Mouse (Mus musculus) adrenal gland, postnatal 4 days (tissue): ENCODE data around the gene Slc38a2. TPM values are rescaled to one million over a fixed set of nuclear protein-coding genes. Genes with fewer than 3 reads are reported as not detected.

Experiments
- DNase-seq, 2 experiments: peaks; one replicate each; pipeline ENCODE4 v3.0.0; 2021 to 2022; ENCODE audit warnings: low spot score in 2 of 2, mixed read lengths in 2 of 2
- total RNA-seq, 2 experiments: library from RNA; stranded (reverse); gene quantifications; 2 replicates each; pipeline ENCODE4 v1.2.3; 2021

The Slc38a2 gene
- total RNA-seq, 2 experiments from 2014 or later = 121 to 123 TPM

DNA sequence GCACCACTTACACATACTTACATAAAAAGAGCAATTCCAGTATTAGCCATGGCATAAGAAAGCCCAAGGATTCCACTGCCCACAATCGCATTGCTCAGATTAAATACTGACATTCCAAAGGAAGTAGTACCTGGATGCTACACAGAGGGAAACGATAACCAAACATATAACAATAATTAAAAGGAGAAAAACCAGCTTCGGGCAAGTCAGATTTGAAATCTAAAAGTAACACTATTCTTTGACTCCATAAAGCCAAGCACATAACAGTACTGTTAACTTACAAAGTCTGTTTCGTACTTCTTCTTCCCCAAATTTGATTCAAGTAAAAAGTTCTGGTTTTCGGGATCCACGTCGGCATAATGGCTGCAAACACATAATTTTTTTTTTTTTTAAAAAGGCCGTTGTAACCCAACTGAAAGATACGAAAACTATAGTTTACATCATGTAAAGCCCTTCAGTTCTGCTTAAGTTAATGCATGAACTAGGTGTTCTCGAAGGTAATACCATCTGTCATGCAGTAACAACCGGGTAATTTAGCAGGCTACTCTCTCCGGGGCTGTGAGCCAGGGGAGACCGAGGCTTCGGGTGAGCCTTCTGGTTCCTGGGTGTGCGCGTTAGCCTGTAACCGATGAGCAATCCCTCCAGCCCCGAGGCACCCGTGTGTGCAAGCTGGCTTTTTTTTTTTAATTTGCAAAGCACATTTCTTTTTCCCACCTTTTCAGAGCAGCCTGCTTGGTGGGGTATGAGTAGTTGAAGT, 1.5 kb downstream of the Slc38a2 start:
- no peak for DNase-seq

DNA sequence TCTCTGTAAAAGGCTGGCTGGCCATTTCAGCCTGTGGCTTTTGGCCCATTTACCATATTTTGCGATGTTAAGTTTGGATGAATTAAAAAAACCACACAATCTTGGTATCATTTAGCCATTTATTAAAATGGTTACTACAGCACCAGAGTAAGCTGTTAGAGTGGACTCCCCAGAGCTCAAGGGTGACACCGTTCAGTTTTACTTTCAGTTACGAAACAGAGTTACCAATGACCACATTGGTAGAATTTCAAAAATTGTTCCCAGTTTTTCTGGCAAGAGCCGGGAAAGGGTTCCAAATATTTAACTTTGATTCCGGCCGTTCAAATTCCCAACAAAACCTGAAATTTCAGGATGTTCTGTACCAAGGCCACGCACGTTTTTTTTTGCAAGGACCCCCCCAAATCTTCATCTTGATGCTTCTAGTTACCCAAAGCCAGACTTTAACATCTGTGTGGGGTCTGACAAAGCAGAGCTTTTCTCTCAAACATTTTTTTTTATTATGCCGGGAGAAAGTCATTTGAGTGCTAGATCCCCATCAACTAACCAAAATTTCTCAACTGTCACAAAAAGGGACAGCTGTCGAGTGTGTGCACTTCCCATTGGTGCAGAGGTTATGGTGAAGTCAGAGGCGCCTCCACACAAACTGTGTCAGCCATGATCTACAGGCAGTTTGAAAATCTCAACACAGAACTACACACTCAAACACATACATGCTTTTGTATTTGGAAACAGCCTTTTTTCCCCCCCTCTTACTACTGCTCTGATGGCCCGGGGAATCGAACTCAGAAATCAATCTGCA, 2.8 kb downstream of the Slc38a2 start:
- DNase-seq = no peak

DNA sequence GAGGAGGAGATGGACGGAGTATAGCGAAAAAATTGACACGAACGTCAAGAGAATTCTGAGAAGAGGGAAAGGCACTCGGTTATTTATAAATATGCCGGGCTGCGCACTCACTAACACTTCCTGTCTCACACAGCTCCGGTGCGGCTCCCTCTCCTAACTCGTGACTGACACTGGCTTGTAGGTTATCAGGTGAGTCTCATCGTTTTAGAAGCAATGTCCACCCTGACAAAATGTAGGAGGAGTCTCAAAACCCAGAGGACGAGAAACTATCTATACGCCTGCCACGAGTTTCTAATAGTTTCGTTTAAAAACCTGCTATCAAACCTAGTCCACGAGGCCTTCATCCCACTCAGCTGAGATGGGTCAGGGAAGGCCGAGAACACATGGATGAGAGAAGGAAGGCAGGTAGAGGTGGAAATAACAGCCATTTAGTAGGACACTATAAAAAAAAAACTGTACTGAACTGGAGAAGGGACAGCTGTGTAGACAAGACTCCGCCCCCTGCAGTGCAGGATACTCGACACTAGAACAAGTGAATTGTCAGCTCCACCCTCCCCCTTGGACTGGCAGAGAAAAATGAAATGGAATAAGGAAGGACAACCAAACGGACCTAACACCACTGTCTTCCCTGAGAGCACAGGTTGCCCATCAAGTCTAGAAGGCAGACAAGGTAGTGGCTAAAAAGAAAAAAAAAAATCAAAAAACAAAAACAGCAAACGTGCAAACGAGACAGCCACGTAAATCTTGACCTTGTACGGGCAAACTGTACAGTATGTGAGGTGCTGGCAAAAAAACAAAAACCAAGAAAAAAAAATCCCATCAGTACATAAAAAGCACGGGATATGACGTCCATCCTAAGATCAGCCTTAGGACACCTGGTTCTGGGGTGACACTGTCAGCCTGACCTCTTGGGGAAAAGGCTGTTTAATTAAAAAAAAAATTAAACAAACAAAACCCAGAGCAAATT, 3.8 kb downstream of the Slc38a2 start:
- no peak for DNase-seq

DNA sequence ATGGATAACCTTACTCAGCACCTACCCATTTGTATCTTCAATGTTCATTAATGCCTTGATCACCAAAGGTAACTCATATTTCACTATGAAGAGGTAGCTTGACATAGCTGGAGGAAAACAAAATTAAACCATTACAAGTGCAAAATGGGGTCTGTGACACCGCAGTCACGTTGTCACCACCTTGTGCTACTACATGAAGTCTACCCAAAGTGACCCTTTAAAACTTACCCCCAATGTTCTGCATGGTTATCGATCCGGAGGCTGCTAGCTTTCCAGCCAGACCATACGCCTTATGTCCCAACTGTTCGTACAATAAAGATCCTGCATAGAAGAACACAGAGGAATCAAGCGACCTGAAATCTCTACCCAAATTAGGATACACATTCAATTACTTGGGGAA, 4.5 kb downstream of the Slc38a2 start:
- no peak for DNase-seq

DNA sequence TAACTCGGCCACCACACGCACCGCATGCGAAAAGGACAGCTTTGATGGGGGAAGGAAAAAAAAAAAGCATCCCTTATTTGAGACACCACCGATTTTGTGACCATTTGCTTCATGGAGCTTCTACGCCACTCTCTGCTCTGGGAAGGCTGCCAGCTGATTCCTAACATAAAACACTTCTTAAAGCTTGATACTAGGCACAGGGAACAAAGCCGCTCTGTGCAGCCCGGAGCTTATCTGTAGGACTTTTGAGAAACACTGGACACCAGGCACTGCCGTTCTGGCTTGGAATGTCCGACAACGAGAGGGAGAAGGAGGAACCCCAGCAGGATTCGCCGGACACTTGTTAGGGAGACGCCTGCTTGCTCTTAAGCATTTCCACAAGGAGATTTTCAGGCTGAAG, 5.8 kb downstream of the Slc38a2 start:
- DNase-seq = no peak

DNA sequence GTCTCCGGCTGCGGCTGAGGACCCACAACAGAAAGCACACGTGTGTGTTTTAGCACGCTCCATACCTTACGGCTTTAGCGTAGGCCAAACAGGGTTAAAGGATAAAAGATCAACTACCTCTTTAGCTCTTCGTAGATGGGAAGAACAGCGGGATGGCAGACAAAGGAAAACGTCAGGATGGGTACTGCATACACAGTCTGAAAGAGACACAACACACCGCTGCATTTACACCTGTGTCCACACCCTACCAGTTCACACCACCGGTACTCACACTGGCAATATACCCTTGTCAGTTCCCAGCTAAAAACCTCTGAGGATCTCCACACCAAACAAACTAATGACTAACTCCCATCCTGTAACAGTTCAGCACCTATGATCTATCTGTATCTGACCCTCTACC, 7.1 kb downstream of the Slc38a2 start:
- no peak for DNase-seq

DNA sequence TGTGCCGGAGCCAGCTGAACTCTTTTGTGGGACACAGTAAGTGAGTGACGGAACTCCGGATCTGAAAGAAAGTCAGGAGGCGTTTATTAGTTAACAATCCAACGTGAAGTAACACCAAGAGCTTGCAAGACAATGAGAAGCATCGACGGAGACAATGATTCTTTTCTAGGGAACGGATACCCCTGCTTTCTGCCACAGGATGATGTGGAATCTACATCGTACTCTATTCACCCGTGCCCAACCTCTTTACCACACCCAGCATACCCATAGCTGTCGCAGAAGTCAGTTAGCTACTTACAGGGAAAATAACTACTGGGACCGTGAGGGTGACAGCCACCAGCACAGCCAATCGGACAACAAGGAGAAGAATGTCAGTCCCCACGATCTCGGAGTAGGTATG, 8.1 kb downstream of the Slc38a2 start:
- no peak for DNase-seq

DNA sequence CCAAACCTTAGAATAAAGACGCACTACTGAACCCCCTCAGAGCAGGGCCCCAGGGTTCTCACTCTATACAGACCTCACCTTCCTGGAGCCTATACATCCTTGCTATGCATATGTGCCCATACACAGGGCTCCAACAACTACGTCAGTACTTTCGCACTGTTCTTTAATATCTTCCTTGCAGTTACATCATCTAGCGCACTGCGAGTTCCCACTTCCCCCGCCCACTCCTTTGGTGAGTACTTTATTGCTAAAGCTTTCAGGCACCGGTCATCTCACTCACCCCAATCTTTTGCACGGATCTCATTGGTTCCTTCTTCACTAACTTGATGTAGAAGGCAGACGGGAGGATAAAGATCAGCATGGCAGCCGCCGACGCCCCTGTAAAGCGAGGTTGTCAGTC, 8.7 kb downstream of the Slc38a2 start:
- DNase-seq = no peak

DNA sequence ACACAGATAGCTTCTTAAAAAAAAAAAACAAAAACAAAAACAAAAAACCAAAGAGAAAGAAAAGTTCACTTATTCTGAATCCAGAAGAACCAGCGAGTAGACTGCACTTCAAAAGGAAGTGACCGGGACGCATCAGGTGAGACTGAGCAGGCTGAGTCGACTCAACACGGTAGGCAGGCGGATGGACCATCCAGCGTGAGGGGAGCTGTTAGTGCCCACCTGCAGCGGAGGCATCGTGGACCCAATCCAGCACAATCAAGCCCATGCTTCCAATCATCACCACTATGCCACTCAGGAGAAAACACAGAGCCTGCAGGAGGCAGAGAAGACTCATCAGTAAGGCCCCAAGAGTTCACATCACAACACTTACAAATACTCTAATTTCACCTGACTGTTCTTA, 9.6 kb downstream of the Slc38a2 start:
- no peak for DNase-seq

DNA sequence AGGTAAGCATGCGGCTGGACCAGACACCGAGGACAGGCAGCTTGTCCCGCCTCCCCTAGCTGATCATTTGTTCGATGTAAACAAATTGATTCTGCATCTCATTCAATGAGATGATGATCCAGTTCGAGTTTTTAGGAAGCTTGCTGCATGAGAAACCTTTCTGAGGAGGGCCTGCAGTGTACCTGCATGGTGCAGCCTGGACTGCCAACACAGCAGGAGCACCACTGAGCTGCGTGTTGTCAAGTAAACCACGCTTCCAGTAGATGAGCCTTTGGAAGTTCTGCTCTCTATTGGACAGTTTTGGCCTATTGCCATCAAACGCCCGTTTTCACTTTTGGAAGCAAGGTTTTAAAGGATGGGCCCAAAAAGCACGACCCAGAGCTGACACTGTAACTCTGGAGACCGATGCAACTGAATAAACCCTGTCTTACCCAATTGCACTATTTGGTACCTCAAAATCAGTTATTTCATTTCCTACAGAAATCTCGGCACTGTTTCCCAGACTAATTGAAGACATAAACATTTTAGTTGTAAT, 10.7 kb downstream of the Slc38a2 start:
- no peak for DNase-seq

DNA sequence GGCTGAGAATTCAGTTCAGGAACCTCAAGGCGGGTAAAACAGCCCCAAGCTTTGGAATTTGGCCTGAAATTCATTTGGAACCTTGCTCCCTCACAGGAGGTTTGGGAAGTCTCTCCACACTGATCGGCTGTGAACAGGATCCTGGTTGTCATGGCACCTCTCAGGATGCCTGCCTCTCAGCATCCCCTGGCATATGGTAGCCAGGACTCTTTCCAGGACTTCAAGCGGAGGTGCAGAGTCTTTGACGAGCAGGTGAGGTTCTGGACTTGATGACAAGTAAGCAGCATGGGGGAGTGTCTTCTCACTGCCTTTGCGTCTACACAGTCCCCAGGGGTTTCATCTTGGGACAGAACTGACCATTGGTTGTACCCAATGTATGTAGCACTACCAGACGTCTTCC, 11.5 kb downstream of the Slc38a2 start:
- DNase-seq = no peak

DNA sequence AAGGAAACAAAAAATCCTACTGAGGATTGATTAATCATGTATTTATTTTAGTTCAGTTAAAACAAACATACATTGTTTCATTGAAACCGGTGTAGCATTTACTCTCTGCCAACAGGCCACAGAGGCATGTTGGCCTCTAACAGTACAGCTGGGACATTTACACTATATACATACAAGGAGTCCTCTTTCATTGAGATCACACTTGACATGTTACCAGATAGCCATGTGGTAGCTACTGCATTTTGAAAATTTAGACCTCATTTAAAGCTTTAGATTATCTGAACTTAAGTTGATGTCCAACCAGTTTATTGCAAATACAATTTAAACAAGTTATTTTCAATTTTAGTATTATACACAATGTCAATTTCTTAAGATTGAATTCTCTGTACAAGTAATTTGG, 12.2 kb downstream of the Slc38a2 start:
- DNase-seq = no peak

DNA sequence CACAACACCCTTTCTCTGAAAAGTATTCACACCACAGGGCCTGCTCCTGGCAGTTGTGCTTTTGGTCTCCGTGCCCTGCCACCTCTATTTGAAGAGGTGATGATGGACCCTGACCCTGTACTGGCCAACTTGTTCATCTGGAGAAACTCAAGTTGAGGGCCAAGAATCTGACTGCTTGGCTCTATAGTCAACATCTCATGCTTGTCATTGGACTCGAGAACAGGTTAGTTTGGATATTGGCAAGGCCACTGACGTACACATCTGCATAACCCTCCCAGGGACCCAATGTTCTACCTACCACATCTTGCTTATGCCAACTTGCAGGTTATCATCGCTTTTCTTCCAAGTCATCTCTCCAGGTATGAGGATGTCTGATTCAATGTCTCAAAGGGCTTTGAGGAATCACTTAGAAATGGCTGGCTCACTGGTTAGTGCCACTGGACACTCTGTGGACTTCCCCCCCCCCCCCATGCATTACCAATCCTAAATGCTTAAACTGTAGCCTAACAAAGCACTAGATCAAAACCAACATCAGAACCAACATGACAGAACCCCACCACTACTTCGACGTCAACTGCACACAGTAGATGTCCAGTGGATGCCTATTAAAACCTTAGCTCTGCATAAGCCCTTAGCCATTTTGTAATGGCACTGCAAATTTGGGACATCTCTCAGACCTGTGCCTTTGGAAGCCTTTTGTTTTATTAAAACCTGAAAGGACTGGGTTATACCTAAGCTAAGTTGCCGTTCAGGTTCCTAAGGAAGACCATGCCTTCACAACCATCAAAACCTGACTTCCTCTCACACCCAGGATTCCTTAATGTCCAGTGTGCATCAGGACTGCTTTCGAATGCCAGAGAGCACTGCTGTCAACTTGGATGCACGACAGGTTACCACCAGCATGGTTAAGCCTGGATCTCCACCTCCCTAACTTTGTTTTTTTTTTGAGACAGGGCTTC, 13.1 kb downstream of the Slc38a2 start:
- no peak for DNase-seq

DNA sequence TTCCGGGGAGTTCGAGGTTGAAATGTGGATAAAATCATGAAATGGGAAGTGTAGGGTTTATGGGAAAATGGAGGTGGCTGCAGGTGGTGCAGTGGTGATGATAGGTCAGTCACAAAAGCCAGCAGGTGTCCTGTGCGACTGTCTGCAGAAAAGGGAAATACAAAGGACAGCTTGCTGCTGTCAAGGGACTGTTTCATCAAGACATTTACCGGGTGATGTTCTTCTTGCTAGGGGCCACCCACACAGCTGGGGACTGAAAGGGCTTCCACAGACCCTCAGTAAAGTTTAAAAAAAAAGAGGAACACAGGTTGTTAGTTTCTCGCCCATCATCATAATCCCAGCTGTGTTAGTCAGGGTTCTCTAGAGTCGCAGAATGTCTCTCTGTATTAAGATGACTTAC, 14.3 kb downstream of the Slc38a2 start:
- no peak for DNase-seq

DNA sequence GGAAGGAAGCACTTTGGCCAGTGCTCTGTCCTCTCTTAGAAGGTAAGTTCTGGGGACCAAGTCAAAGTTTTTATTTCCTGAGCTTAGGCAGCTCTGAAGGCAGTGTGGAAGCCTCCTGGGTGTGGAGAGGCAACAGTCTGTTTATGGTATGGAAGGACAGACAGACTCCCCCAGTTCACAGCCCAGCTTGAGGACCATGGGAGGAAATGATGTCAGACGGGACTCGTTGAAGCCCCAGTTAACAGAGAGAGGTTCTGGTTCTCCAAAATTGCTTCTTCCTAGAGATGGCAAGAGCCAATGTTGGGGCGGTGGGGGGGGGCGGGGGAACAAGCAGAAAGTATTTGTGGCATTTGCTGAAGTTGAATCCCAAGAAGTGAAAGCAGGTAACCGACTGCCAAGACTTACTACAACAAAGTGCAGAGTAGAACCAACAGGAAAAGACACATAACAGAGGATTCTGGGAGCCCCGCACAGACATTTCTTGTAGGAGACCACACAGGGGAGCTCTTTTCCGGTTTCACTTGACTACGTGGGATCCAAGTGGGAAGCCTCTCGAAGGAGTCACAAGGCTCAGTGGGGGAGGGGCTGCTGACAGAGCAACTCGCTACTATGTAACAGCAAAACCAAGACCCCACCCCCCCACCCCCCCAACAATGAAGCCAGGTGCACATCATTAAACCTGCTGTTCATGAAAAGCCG, 15.2 kb downstream of the Slc38a2 start:
- DNase-seq = no peak

DNA sequence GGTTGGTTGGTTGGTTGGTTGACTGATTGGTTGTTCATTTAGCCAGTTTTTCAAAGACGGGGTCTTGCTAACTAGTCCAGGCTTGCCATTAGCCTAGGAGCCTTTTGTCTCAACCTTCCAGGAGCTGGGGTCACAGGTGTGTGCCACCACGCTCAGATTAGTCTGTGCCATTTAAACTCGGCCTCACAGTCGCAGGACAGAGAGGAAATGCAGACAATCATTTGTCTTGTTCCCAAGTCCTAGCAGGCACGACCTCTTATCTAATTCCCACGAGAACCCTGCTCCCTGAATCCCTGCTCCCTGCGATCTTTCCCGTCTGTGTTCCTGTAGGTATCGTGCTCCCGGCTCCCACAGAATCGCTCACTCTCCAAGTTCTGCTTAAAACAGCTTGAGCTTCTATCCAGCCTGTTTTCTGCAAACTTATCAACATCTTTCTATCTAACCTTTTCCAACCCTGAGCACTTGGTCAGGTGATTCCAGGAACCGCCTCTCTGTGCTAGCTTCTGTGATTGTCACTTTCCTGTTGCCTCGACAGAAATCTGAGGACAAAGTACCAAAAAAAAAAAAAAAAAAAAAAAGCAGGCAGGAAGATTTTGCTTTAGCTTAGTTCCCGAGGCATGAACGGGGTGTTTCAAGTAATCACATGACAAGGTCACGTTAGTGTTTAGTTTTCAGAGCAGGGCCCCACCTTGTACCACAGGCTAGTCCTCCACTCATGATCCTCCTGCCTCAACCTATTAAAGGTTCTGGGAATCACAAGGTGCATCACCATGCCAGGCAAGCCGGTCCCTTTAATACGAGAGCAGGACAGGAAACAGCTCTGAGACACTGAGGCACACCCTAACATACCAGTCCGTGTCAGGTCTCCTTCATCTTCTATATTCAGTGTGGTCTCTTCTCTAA, 20.4 kb downstream of the Slc38a2 start:
- DNase-seq = no peak

DNA sequence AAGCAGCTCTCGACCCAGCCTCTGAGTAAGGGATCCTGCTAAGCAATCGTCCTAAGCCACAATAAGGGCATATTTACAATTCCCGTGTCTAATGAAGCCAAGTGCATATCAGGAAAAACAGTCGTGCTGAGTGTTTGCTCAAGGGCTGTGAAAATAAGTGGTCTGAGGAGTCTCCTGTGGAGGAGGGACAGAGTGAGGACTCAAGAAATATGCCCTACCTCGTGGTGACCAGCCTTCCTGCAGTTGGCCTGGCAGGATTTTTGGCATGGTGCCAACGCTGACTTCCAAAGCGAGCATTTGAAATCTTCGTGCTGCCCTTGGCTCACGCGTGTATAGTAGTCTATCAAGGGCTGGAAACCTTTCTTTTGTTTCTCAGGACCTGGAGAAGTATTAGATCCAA, 23.0 kb downstream of the Slc38a2 start:
- no peak for DNase-seq

DNA sequence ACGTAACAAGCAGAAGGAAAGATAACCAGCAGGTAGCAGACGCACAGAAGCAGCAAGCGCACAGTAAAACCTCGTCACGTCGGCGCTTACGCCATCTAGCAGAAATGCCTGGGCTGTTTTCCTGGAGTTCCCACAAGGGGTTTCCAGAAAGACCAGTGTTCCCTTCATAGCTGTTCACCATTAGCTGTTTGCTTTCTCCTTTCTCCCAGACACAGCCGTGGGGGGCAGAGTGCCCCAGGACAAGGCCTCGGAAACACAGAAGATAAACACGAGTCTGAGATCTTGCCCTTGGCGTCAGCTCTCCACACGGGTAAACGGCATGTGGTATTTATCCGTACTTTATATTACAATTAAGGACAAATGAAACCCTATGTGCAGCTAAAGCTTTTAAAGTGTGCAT, 23.8 kb downstream of the Slc38a2 start:
- DNase-seq = no peak

DNA sequence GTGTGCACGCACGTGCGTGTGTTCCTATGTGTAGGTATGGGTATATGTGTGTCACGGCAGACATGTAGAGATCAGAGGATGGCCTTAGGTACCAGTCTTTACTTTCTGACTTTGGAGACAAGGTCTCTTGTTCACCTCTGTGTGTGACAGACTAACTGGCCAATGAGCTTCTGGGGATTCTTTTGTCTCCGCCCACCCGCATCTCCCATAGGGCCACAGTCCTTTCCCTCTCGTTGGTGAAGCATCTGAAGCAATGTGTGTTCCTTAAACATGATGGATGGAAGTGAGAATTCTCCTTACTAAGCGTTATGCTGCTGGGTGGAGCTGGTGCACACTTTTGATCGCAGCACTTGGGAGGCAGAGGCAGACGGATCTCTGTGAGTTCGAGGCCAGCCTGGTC, 24.5 kb downstream of the Slc38a2 start:
- no peak for DNase-seq
